Mouse (Mus musculus) left cerebral cortex, adult 9 months (tissue): ENCODE measurements around the gene Fancm.
A peak's percentile ranks its signal among the peaks of the same experiment; 100 is the strongest.
"Not testable (repeated sequence)": the region's sequence is repeated elsewhere in the genome, so short reads cannot be mapped to it uniquely, and the experiment has no call there.

Experiments
- DNase-seq, 2 experiments: peaks; one replicate each; pipeline ENCODE4 v3.0.0; 2022; ENCODE audit warnings: low spot score in 2 of 2

Gene Fancm

GRCm38 (mm10) chr12:65075085-65075732 is at the start of gene Fancm:
Gene Fancm, plus strand, starts transcription at chr12:65075603.
- DNase-seq, result peak; percentile 77 to 92

GRCm38 (mm10) chr12:65035839-65036189 is 39.6 kb upstream of the Fancm start:
- no peak for DNase-seq

DNA sequence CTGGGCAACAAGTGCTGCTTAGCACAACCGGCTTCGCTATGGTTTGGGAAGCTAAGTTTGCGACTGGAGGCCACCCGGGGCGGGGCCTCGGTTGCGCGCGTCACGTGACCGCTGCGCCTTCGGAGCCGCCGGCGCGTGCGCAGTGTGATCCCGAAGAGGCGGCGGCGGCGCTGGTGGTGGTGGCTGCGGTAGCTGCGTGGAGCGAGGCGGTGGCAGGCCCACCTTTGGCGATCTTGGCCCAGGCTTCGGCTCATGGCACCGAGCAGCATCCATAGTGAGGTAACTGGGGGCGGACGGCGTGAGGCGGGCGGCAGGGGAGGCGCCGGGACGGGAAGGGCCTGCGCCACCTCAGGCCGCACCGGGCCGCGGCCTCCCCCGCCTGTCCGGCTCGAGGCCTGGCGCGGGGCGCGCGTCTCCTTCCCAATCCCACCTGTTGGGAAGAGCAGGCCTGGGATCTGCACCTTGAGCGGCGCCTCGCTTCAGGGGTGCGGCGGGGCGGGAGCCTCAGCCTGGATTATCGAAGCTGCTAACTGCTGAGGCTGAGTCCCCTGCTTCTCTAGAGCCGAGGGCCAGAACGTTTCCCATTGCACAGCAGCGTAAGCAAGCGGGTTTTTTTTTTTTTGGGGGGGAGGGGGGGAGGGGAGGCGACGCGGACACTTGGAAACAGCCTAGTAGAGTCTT is 39.1 kb upstream of the Fancm start, which contains the start of gene Prpf39:
TSS of gene Prpf39 (plus strand) at position 144 of the 681 bp plus-strand sequence.
- DNase-seq, result peak; percentile 55 to 86

DNA sequence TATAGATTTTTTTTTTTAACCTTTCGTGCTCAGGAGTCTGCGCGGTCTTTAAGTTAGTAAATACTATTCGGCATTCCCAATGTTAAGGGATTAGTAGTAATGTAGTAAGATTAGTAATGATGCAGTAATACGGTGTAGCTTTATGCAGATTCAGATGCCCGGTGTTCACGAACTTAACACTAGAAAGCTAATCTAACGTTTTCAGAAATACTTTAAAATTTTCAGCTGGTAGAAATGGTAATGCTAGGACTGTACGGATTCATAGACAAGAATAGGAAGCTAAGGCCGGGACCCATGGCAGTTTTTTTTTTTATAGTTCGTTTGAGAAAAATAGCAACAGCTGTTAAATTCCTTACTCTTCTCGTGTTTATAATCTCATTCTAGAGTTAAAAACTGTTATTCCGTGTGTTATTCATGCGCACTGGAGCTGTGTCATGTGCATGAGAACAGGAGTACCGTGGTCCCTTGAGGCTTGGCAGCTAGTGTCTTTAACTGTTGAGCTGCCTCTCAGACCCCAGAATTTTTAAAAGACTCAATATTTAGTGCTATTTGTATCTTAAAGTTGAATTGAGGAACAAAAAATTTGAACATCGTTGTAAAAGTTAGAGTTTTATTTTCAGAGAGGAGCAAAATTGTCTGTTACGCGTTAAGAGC is 38.4 kb upstream of the Fancm start:
- no peak for DNase-seq

DNA sequence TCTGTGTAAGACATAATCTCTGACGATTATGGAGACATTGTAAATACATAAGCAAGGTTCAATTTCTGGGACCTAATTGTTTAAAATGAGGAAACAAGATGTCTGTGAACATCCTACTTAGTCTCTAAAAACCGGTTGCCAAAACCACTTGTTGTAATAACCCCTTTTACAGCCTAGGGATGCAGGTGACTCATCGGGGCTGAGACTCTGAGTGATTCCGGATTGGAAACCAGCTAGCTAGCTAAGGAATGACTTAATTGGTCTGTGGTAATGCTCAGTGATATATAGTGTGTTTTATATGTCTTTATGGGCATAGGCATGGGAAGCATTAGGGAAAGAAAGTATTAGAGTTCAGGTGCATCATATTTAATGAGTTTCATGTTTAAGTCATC is 37.9 kb upstream of the Fancm start:
- DNase-seq, result no peak

DNA sequence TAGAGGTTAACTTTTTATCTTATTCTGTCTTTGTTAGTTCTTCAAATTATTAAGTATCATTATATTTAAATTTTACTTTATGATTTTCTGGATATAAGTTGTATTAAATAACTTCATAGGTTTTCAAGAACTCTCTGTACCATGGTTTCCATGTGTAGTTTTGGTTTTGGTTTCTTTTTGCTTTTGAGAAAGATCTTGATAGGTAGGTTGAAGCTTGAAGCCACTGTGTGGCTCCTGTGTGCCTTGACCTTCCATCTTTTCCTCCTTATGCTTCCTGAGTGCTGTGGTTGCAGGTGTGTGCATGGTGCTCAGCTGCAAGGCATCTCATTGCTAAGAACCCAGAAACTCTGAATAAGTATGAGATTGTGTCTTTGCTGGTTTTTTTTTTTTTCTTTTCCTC is 26.6 kb upstream of the Fancm start:
- DNase-seq, result no peak

- no peak for DNase-seq
These were observed 17.2 kb upstream of the Fancm start for GRCm38 (mm10) chr12:65058203-65058602.

DNA sequence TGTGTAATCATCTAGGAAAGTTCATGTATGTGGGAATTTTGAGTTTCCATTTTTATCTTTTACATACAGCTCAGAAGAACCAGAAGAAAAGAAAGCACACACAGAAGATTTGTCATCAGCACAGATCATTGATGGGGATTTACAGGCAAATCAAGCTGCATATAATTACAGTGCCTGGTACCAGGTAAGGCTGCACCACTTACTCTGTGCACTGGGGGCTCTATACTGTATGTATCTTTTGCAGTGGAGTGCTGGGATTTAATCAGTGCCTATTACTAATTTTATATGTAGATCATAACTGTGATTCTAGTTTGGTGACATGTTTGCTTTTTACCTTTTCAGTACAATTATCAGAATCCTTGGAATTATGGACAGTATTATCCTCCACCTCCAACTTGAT is 14.3 kb upstream of the Fancm start:
- no peak for DNase-seq

DNA sequence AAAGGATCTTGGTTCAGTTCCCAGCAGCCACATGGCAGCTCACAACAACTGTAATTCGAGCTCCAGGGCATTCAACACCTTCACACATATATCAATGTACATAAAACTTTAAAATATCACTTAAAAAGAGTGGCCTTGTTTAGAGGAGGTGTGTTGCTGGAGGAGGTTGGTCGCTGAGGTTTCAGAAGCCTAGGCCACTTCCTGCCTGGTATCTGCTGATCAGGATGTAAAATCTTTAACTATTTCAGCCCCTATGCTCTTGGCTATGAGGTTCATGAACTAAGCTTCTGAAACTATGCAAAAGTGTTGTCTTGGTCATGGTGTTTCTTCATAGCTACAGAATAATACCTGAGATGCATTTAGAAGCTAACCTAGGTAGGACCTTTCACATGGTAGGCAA is 10.2 kb upstream of the Fancm start:
- no peak for DNase-seq

DNA sequence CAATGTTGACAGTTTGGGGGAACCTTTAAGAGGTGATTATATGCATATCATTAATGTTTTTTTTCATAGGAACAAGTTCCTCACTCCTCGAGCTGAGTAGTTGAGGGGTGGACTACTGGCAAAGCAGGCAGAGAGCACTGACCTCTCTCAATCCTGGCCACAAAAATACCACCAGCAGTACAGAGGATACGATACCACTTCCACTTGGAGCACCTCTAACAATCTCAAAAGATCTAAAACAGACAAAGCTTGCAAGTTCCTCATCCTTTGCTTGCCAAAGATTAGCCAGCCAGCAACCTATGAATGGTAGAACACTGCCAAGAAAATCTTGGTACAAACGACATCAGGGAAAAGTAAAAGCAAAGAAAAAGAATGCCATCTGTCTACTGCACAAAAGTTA is 9.2 kb upstream of the Fancm start:
- DNase-seq, result no peak

DNA sequence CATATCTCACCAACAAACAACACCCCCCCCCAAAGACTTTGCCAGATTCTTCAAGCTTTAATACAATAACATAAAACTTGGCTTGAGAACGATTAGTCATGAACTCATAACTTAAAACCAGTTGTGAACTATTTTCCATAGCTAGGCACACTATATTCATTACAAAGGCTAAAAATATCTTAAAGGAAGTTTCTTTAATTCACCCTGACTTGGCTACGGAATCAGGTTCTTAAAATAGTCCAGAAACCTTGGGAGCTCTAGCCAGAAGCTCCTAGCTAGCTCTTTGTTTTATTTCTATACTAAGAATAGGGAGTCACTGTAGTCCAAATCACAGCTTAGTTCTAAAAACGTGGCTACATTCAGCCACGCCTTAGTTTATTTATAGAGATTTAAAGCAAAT is 7.0 kb upstream of the Fancm start:
- no peak for DNase-seq

GRCm38 (mm10) chr12:65072911-65073610 is 2.3 kb upstream of the Fancm start:
- DNase-seq, result no peak

GRCm38 (mm10) chr12:65073611-65074178 is 1.7 kb upstream of the Fancm start, which contains the start of gene Fkbp3:
Gene Fkbp3, minus strand, starts transcription at chr12:65074007.
- DNase-seq, result peak; percentile 91 to 97

- DNase-seq, result no peak
These were observed 752 bp upstream of the Fancm start for GRCm38 (mm10) chr12:65074651-65075050.

DNA sequence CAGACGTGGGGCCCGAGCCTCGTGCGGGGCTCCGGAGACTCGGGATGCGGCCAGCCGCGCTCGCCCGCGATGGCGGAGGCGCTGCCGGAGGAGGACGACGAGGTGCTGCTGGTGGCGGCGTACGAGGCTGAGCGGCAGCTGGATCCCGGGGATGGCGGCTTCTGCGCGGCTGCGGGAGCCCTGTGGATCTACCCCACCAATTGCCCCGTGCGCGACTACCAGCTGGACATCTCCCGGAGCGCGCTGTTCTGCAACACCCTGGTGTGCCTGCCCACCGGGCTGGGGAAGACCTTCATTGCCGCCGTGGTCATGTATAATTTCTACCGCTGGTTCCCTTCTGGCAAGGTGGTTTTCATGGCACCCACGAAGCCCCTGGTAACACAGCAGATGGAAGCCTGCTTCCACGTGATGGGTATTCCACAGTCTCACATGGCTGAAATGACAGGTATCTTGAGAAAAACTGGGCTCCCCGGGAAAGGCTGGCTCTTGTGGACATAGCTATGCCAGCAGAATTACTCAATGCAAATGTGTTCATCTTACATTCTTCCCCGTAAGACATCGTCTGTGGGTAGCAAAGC is 419 bp downstream of the Fancm start:
- DNase-seq, result peak in 1 of 2 experiments; percentile 27

- no peak for DNase-seq
These were observed 1.5 kb downstream of the Fancm start for GRCm38 (mm10) chr12:65076906-65077305.

GRCm38 (mm10) chr12:65108746-65109145 is 33.3 kb downstream of the Fancm start:
- DNase-seq, result no peak

GRCm38 (mm10) chr12:65111503-65111902 is 36.1 kb downstream of the Fancm start:
- no peak for DNase-seq

GRCm38 (mm10) chr12:65112811-65113210 is 37.4 kb downstream of the Fancm start:
- peak in 1 of 2 experiments; percentile 29 for DNase-seq

DNA sequence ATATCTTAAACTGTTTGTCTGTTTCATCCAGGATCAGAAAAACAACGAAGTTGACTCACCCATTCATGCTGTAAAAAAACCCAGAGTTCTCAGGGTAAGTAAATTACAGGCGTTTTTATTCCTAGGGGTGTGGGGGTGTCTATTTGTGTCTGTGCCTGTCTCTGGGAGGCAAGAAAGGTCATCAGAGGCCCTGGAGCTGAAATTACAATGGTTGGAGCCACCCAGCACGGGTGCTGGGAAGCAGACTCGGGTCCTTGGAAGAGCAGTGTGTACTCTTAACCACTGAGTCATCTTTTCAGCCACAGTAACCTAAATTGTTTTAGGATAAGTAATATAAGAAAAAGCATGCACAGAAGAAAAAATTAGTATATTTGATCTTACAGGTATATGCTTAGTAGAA is 38.5 kb downstream of the Fancm start:
- no peak for DNase-seq

DNA sequence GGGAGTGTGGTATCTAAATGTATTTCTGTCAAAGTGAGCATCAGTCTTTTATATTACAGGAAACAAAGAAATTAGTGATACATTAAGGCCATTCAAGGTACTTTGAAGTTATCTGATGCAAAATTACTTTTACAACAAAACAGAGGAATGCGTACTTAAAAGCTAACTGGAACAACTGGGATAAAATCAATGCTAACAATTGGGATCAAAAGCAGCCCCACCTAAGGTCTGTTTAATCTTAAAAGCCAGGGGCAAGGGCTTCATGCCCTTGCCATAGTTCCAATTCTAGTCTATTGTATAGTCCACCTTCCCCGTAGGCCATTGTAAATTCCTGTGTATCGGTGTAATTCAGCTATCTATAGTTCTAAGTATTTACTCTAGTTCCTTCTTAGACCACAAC is 39.6 kb downstream of the Fancm start:
- not testable (repeated sequence) for DNase-seq

DNA sequence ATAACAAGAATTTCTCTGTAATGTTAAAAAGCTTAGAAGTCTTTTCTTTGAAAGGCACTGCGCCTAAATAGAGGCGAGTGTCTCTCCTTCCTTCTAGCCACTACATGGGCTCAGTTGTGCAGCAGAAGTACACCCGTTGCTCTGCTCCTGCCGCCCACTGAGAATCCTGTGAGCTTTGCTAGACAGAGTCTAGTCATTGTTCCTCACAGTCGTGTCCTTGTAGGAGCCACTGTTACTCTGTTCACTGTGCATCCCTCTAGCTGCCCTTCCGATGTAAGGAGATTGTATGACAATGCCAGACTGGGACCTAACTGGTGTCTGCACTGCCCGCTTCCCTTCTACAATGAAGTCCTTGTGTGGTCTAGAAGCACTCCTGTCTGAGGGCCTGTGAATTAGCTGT is 43.6 kb downstream of the Fancm start:
- DNase-seq, result no peak
